Comparison of ENCODE assay signal across 9 mouse cellular contexts in genomic region chr9:31266013-31266659, GRCm38 (mm10). TPM values are rescaled to one million over a fixed set of nuclear protein-coding genes. Genes with fewer than 3 reads are reported as not detected.
DNase-seq lines count a peak whose midpoint lies in the region; ATAC-seq and TF ChIP-seq lines count a peak whose summit lies in the region.
"Had no signal": no experiment of that assay in that cellular context is flagged by ENCODE, and none has a peak within 500 bp of the region (broad histone marks: within the 10 kb centered on the region; RNA-seq: fewer than 3 reads in every experiment).

No protein-coding gene starts in this region.

- no peaks in the 10 kb centered on the region for H3K4me1 ChIP-seq in midbrain, embryonic 15.5 days

- 0 out of 2 replicates have a peak overlapping the region, but pooled peaks have one; percentile 13 for H3K27ac ChIP-seq in midbrain, embryonic 15.5 days
- H3K27ac ChIP-seq: liver, embryonic 14.5 days had no signal

- H3K27me3 ChIP-seq in midbrain, embryonic 15.5 days (replicated peaks), result 0 out of 2 replicates have a peak, but pooled peaks cover 2% of the 10 kb centered on the region

- ATAC-seq in hematopoietic stem cell, adult 5-6 weeks (replicated peaks in 1 of 2; ENCODE audit: insufficient read depth in 1 of 2, low FRiP score in 2 of 2, low TSS enrichment in 1 of 2, low read depth in 1 of 2, poor library complexity in 2 of 2, severe bottlenecking in 2 of 2), result peak; percentile 47 to 67; a peak in 3 of 4 replicates
- ATAC-seq in midbrain, embryonic 15.5 days (replicated peaks), result no peak

- no peaks in the 10 kb centered on the region for H3K9me3 ChIP-seq in midbrain, embryonic 15.5 days

- TF ChIP-seq POLR2A in brain, embryonic 14.5 days (IDR thresholded peaks at IDR 0.05; ENCODE audit: borderline replicate concordance, extremely low read depth, insufficient read depth, insufficient read length, poor library complexity, severe bottlenecking), result no peak

- no peak overlapping the region for H3K4me2 ChIP-seq in midbrain, embryonic 15.5 days

- H3K4me3 ChIP-seq in midbrain, embryonic 15.5 days, result no peak overlapping the region

- no peaks in the 10 kb centered on the region for H3K36me3 ChIP-seq in midbrain, embryonic 15.5 days (replicated peaks)

- peak; percentile 43 to 55 for DNase-seq in left cerebral cortex, postnatal 10 days (ENCODE audit: extremely low spot score in 1 of 2, low spot score in 2 of 2)
- no peak for DNase-seq in left cerebral cortex, adult 18-20 months (ENCODE audit: low spot score in 2 of 2)
- DNase-seq in brain, embryonic 14.5 days (ENCODE audit: low read depth), result peak; percentile 91
- no peak for DNase-seq in spleen, postnatal 14 days (ENCODE audit: low spot score in 2 of 2)
- no peak for DNase-seq in thymus, postnatal 14 days
- DNase-seq in right cerebral cortex, postnatal 14 days, result no peak

- H3K9ac ChIP-seq in midbrain, embryonic 15.5 days, result no peak overlapping the region
- H3K9ac ChIP-seq: liver, embryonic 14.5 days had no signal

- intact Hi-C loops in left cerebral cortex, postnatal 10 days (cut with DNase I), result no loop called here

- 61% methylated on average over 5 of the region's 5 CpGs for WGBS in midbrain, embryonic 15.5 days

- no peak for TF ChIP-seq CTCF in brain, embryonic 14.5 days (IDR thresholded peaks at IDR 0.05; ENCODE audit: borderline replicate concordance, extremely low read depth, insufficient read depth, insufficient read length)

RNA-seq across cellular contexts. Expression of gene Prdm10, which starts 14.2 kb away (rescaled TPM):
- 10 to 100 TPM; 17.3 to 17.6 TPM for total RNA-seq in left cerebral cortex, postnatal 10 days (2021)
- 10 to 100 TPM; 20.4 to 20.7 TPM for total RNA-seq in left cerebral cortex, adult 18-20 months (2021)
- 30.2 and 30.6 TPM in 2 replicates for polyA plus RNA-seq in brain, embryonic 14.5 days (2012; rRNA removed)
- total RNA-seq in hematopoietic stem cell, adult 5-6 weeks (2017), result 9.8 and 10.8 TPM in 2 replicates
- polyA plus RNA-seq in midbrain, embryonic 15.5 days (2015; fragmentation: Nextera tagmentation; extraction: Ambion mirVana), result 8.9 and 9.9 TPM in 2 replicates

RNA-seq across cellular contexts. Expression of gene Aplp2, which starts 54.5 kb away (rescaled TPM):
- 100 to 1,000 TPM; 480 to 510 TPM for total RNA-seq in left cerebral cortex, postnatal 10 days (2021)
- total RNA-seq in left cerebral cortex, adult 18-20 months (2021), result 100 to 1,000 TPM; 590 to 591 TPM
- 307 and 363 TPM in 2 replicates for polyA plus RNA-seq in brain, embryonic 14.5 days (2012; rRNA removed)
- total RNA-seq in hematopoietic stem cell, adult 5-6 weeks (2017), result 81.2 and 168 TPM in 2 replicates
- 326 and 328 TPM in 2 replicates for polyA plus RNA-seq in midbrain, embryonic 15.5 days (2015; fragmentation: Nextera tagmentation; extraction: Ambion mirVana)

Comparison
In these comparisons a context has a peak if more than half of its experiments do, and no peak if none do; other contexts are left out.
1. DNase-seq: peak in left cerebral cortex, postnatal 10 days (2 of 2) and brain, embryonic 14.5 days (single experiment); none in left cerebral cortex, adult 18-20 months (0 of 2), spleen, postnatal 14 days (0 of 2), thymus, postnatal 14 days (single experiment) and right cerebral cortex, postnatal 14 days (single experiment).